Mouse (Mus musculus): ENCODE measurements around the gene Tmem259. TPM values are rescaled to one million over a fixed set of nuclear protein-coding genes. Genes with fewer than 3 reads are reported as not detected.

Gene Tmem259
- polyA plus RNA-seq, 1 experiment from 2014 or later, result 15.6 TPM

GRCm38 (mm10) chr10:79996272-79997033 is 12.3 kb upstream of the Tmem259 start, which contains the start of gene Abca7:
TSS of gene Abca7 (plus strand) at chr10:79996494.
- Histone ChIP-seq H3K4me1 (ENCODE audit: control insufficient read depth, insufficient read depth, low read length) (peaks cover 10% of the 10 kb centered on the region), H3K27ac (ENCODE audit: low read depth, low read length) (peak within 1 kb of the TSS; percentile 69), H3K4me3 (ENCODE audit: low read depth, low read length) (peak within 1 kb of the TSS; percentile 56), H3K36me3 (ENCODE audit: control insufficient read depth, insufficient read depth, low read length) (peaks cover 34% of the 10 kb centered on the region), H3K27me3 (ENCODE audit: control insufficient read depth, insufficient read depth, low read length) (peaks cover 8% of the 10 kb centered on the region), H3K9ac (ENCODE audit: low read depth, low read length) (peak within 1 kb of the TSS; percentile 70), H3K4me2 (peak within 1 kb of the TSS; percentile 65), H3K9me3 (replicated peaks; ENCODE audit: control insufficient read depth, low read length) (no peaks in the 10 kb centered on the region)
- peak; percentile 82 for ATAC-seq (replicated peaks; ENCODE audit: insufficient number of reproducible peaks, low FRiP score, low TSS enrichment)
- WGBS (ENCODE audit: insufficient replicate concordance), result 2% methylated on average over 34 of the region's 34 CpGs

DNA sequence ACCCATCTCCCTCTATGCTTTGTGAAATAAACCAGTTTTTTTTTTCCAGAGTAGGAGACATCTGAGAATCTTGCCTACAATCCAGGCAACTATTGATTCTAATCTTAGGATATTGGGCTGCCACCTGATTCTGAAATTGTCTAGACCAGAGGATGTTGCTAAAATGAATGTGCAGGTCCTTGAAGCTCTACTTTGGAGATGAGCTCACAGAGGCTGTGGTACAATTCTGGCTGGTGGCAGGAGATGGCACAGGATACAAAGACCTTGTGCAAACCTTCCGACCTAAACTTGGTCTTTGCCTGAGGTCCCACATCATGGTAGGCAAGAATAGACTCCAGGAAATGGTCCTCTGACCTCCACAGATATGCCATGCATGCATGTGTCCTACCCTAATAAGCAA is 11.5 kb upstream of the Tmem259 start:
- Histone ChIP-seq H3K36me3 (ENCODE audit: control insufficient read depth, insufficient read depth, low read length) (peaks cover 41% of the 10 kb centered on the region), H3K4me3 (ENCODE audit: low read depth, low read length) (no peak overlapping the region), H3K9me3 (replicated peaks; ENCODE audit: control insufficient read depth, low read length) (no peaks in the 10 kb centered on the region), H3K4me2 (no peak overlapping the region), H3K4me1 (ENCODE audit: control insufficient read depth, insufficient read depth, low read length) (peaks cover 10% of the 10 kb centered on the region), H3K9ac (ENCODE audit: low read depth, low read length) (no peak overlapping the region), H3K27ac (ENCODE audit: low read depth, low read length) (peak overlapping the region; percentile 29; the same call in 1 of the 2 replicates), H3K27me3 (ENCODE audit: control insufficient read depth, insufficient read depth, low read length) (0 out of 2 replicates have a peak, but pooled peaks cover 4% of the 10 kb centered on the region)
- 74% methylated on average over 1 of the region's 1 CpGs for WGBS (ENCODE audit: insufficient replicate concordance)
- no peak for ATAC-seq (replicated peaks; ENCODE audit: insufficient number of reproducible peaks, low FRiP score, low TSS enrichment)

DNA sequence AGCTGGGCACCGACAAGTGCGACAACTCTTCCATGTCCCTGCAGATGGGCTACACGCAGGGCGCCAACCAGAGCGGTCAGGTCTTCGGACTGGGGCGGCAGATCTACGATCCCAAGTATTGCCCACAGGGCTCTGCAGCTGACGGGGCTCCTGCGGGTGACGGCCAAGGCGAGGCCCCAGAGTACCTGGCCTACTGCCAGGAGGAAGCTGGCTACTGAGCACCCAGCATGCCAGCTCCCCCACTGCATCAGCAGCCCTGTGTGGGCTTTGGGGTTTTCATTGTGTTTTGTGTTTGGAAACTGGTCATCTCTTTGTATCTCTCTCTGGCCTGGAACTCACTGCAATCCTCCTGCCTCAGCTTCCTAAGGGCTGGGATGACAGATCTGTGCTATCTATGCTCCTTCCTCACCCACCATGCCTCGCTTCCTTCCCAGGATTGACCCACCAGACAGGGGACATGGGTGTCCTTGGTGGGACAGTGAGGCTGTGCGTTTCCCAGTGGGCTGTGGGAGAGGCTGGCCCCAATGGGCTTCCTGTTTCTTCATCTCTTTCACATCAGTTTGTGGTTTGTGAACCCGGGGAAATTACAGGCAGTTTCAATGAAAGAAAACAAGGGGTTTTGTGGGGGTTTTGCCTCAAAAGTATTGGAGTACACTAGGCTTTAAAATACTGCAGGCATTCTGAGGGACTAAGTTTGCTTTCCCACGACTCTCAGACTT is 10.4 kb upstream of the Tmem259 start:
- Histone ChIP-seq H3K4me1 (ENCODE audit: control insufficient read depth, insufficient read depth, low read length) (peaks cover 14% of the 10 kb centered on the region), H3K27ac (ENCODE audit: low read depth, low read length) (peak overlapping the region; percentile 24; the same call in 1 of the 2 replicates), H3K9me3 (replicated peaks; ENCODE audit: control insufficient read depth, low read length) (no peaks in the 10 kb centered on the region), H3K4me3 (ENCODE audit: low read depth, low read length) (no peak overlapping the region), H3K9ac (ENCODE audit: low read depth, low read length) (no peak overlapping the region), H3K4me2 (no peak overlapping the region), H3K36me3 (ENCODE audit: control insufficient read depth, insufficient read depth, low read length) (peaks cover 41% of the 10 kb centered on the region), H3K27me3 (ENCODE audit: control insufficient read depth, insufficient read depth, low read length) (0 out of 2 replicates have a peak, but pooled peaks cover 4% of the 10 kb centered on the region)
- 88% methylated on average over 16 of the region's 16 CpGs for WGBS (ENCODE audit: insufficient replicate concordance)
- ATAC-seq (replicated peaks; ENCODE audit: insufficient number of reproducible peaks, low FRiP score, low TSS enrichment), result no peak

- H3K9me3 ChIP-seq (replicated peaks; ENCODE audit: control insufficient read depth, low read length), result no peaks in the 10 kb centered on the region
- no peak for ATAC-seq (replicated peaks; ENCODE audit: insufficient number of reproducible peaks, low FRiP score, low TSS enrichment)
- H3K27me3 ChIP-seq (ENCODE audit: control insufficient read depth, insufficient read depth, low read length), result no peaks in the 10 kb centered on the region
- WGBS (ENCODE audit: insufficient replicate concordance), result 86% methylated on average over 6 of the region's 6 CpGs
- no peak overlapping the region for H3K4me2 ChIP-seq
- no peak overlapping the region for H3K4me3 ChIP-seq (ENCODE audit: low read depth, low read length)
- no peak overlapping the region for H3K27ac ChIP-seq (ENCODE audit: low read depth, low read length)
- H3K9ac ChIP-seq (ENCODE audit: low read depth, low read length), result no peak overlapping the region
- H3K4me1 ChIP-seq (ENCODE audit: control insufficient read depth, insufficient read depth, low read length), result peaks cover 26% of the 10 kb centered on the region
- peaks cover 41% of the 10 kb centered on the region for H3K36me3 ChIP-seq (ENCODE audit: control insufficient read depth, insufficient read depth, low read length)
Measured at GRCm38 (mm10) chr10:79991548-79991947, 7.4 kb upstream of the Tmem259 start.

GRCm38 (mm10) chr10:79991099-79991498 is 7.0 kb upstream of the Tmem259 start:
- peaks cover 31% of the 10 kb centered on the region for H3K4me1 ChIP-seq (ENCODE audit: control insufficient read depth, insufficient read depth, low read length)
- no peak overlapping the region for H3K9ac ChIP-seq (ENCODE audit: low read depth, low read length)
- peak overlapping the region; percentile 20 for H3K4me3 ChIP-seq (ENCODE audit: low read depth, low read length)
- peaks cover 41% of the 10 kb centered on the region for H3K36me3 ChIP-seq (ENCODE audit: control insufficient read depth, insufficient read depth, low read length)
- no peaks in the 10 kb centered on the region for H3K9me3 ChIP-seq (replicated peaks; ENCODE audit: control insufficient read depth, low read length)
- H3K27ac ChIP-seq (ENCODE audit: low read depth, low read length), result no peak overlapping the region
- WGBS (ENCODE audit: insufficient replicate concordance), result 64% methylated on average over 12 of the region's 12 CpGs
- ATAC-seq (replicated peaks; ENCODE audit: insufficient number of reproducible peaks, low FRiP score, low TSS enrichment), result no peak
- peak overlapping the region; percentile 81 for H3K4me2 ChIP-seq
- no peaks in the 10 kb centered on the region for H3K27me3 ChIP-seq (ENCODE audit: control insufficient read depth, insufficient read depth, low read length)

DNA sequence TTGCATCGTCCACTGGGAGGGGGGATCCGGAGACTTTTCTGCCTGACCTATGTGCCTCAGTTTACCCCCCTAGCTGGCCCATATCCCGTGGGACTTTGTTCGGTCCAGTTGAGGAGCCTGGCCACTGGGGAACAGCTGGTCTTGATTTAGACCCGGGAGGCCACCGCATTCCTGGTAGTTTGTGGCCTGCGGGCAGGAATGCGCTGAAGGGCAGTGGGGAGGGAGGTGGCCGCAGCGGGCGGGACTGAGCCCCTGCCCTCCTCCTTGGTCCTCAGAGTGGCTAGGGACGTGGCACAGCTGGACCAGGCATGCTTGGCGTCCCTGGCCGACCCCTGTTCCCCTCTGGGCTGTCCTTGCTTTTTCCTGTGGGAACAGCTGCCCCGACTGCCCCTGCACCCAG is 5.7 kb upstream of the Tmem259 start:
- Histone ChIP-seq H3K27ac (ENCODE audit: low read depth, low read length) (peak overlapping the region; percentile 96), H3K36me3 (ENCODE audit: control insufficient read depth, insufficient read depth, low read length) (peaks cover 39% of the 10 kb centered on the region), H3K4me3 (ENCODE audit: low read depth, low read length) (peak overlapping the region; percentile 77), H3K4me1 (ENCODE audit: control insufficient read depth, insufficient read depth, low read length) (peaks cover 34% of the 10 kb centered on the region), H3K27me3 (ENCODE audit: control insufficient read depth, insufficient read depth, low read length) (no peaks in the 10 kb centered on the region), H3K4me2 (peak overlapping the region; percentile 81), H3K9me3 (replicated peaks; ENCODE audit: control insufficient read depth, low read length) (no peaks in the 10 kb centered on the region), H3K9ac (ENCODE audit: low read depth, low read length) (peak overlapping the region; percentile 96)
- no peak for ATAC-seq (replicated peaks; ENCODE audit: insufficient number of reproducible peaks, low FRiP score, low TSS enrichment)
- 13% methylated on average over 15 of the region's 15 CpGs for WGBS (ENCODE audit: insufficient replicate concordance)

DNA sequence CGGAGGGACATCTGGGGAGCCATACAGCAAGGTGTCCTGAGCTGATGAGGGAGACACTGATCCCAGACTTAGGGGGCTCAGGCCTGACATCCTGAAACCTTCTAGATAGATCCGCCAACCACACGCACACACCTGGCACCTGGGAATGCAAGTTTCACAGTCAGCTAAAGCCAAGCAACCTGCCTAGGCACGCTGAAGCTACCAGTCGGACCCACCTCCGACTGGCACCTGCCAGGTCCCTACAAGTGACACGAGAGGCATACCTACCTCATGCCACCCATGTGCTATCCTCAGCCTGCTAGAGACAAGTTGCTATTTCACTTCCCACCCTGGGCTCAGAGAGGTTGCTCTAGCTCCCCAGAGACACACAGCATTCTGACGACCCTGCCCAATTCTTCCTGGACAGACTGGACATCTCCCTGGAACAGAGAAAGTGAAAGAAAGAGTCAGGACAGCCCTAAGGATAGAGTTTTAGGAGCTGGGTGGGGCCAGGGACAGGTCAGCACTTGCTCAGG is 5.2 kb upstream of the Tmem259 start:
- Histone ChIP-seq H3K27ac (ENCODE audit: low read depth, low read length) (peak overlapping the region; percentile 96), H3K4me2 (peak overlapping the region; percentile 81), H3K27me3 (ENCODE audit: control insufficient read depth, insufficient read depth, low read length) (no peaks in the 10 kb centered on the region), H3K9ac (ENCODE audit: low read depth, low read length) (peak overlapping the region; percentile 96), H3K9me3 (replicated peaks; ENCODE audit: control insufficient read depth, low read length) (no peaks in the 10 kb centered on the region), H3K4me3 (ENCODE audit: low read depth, low read length) (peak overlapping the region; percentile 77), H3K36me3 (ENCODE audit: control insufficient read depth, insufficient read depth, low read length) (peaks cover 33% of the 10 kb centered on the region), H3K4me1 (ENCODE audit: control insufficient read depth, insufficient read depth, low read length) (peaks cover 34% of the 10 kb centered on the region)
- ATAC-seq (replicated peaks; ENCODE audit: insufficient number of reproducible peaks, low FRiP score, low TSS enrichment), result no peak
- 27% methylated on average over 8 of the region's 8 CpGs for WGBS (ENCODE audit: insufficient replicate concordance)

DNA sequence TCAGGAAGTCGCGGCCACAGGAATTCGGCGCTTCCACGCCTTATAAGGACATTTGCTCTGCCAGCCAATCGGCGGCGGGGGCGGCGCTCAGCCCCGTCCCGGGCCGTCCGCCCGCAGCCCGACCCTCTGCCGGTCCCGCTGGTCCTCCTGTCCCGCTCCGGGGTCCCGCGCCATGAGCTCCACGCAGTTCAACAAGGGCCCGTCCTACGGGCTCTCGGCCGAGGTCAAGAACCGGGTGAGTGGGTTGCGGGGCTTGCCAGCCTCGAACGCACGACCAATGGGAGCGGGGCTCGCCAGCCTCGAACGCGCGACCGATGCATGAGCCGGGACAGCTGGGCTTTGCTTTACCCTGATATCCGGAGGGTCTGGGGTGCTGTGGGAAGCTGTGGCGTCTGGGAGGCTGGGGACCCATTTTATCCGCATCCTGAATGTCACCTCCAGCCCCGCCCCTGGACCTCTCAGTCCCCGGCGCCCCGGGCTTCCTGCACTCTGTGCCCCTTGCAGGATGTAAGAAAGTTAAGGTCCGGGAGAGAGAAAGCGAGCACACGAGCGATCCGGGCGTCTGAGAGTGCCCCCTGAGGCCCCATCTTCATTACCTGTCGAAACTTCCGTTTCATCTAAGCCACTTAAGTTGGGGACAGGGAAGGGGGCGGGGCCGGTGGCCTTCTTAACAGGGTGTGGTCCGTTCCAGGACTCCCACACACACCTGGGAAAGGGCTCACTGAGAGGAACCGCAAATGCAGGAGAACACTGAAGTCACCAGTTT is 4.6 kb upstream of the Tmem259 start, which contains the start of gene Cnn2:
Cnn2 (plus strand) TSS at position 79 of the 766 bp plus-strand sequence.
- ATAC-seq (replicated peaks; ENCODE audit: insufficient number of reproducible peaks, low FRiP score, low TSS enrichment), result 0 out of 2 replicates have a peak, but pooled peaks have one; percentile 14
- WGBS (ENCODE audit: insufficient replicate concordance), result under 1% methylated on average over 58 of the region's 59 CpGs

More for the DNA sequence above, 4.6 kb upstream of the Tmem259 start, which contains the start of gene Cnn2:
- H3K36me3 ChIP-seq (ENCODE audit: control insufficient read depth, insufficient read depth, low read length), result peaks cover 27% of the 10 kb centered on the region
- H3K4me3 ChIP-seq (ENCODE audit: low read depth, low read length), result peak within 1 kb of the TSS; percentile 77
- peak within 1 kb of the TSS; percentile 96 for H3K9ac ChIP-seq (ENCODE audit: low read depth, low read length)
- no peaks in the 10 kb centered on the region for H3K9me3 ChIP-seq (replicated peaks; ENCODE audit: control insufficient read depth, low read length)
- peak within 1 kb of the TSS; percentile 81 for H3K4me2 ChIP-seq
- peaks cover 34% of the 10 kb centered on the region for H3K4me1 ChIP-seq (ENCODE audit: control insufficient read depth, insufficient read depth, low read length)
- no peaks in the 10 kb centered on the region for H3K27me3 ChIP-seq (ENCODE audit: control insufficient read depth, insufficient read depth, low read length)
- peak within 1 kb of the TSS; percentile 96 for H3K27ac ChIP-seq (ENCODE audit: low read depth, low read length)

Measured in heart, embryonic 11.5 days (tissue).